21 mouse cellular contexts compared by ENCODE assay signal in the genomic region with DNA sequence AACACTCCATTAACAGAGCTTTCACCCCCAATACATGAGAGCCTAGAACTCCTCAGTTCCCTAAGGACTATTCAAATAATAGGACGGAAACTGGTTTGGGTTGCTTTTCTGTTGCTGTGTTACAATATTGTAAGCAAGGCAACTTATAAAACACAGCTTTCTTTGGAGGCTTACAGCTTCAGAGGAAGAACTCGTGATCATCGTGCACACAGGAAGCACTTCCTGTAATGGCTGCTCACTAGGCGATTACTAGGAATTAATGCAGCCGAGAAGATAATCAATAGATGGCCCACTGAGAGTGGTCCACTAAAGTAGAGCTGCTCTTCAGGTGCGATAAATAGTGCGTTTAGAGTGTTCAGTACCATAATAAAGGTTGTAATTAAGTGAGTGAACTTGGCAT.
DNase-seq lines count a peak whose midpoint lies in the region; ATAC-seq lines count a peak whose summit lies in the region.
"Had no signal": no experiment of that assay in that cellular context is flagged by ENCODE, and none has a peak within 500 bp of the region (broad histone marks: within the 10 kb centered on the region; RNA-seq: fewer than 3 reads in every experiment).

No protein-coding gene starts in this region.

- H3K36me3 ChIP-seq in lung, embryonic 15.5 days: no peaks in the 10 kb centered on the region
- H3K36me3 ChIP-seq in hindbrain, embryonic 14.5 days (replicated peaks; ENCODE audit: control insufficient read depth, insufficient read depth): no peaks in the 10 kb centered on the region
- H3K36me3 ChIP-seq in midbrain, embryonic 14.5 days (ENCODE audit: control insufficient read depth, insufficient read depth, low read length): no peaks in the 10 kb centered on the region
- H3K36me3 ChIP-seq: embryonic facial prominence, embryonic 10.5 days; heart, embryonic 13.5 days; hindbrain, embryonic 12.5 days had no signal

- WGBS in lung, embryonic 15.5 days: 83% methylated on average over 7 of the region's 7 CpGs
- 90% methylated on average over 7 of the region's 7 CpGs for WGBS in hindbrain, embryonic 14.5 days
- 85% methylated on average over 7 of the region's 7 CpGs for WGBS in midbrain, embryonic 14.5 days

- ATAC-seq in lung, embryonic 15.5 days (ENCODE audit: borderline replicate concordance, extremely low read depth, low FRiP score, low TSS enrichment): no peak
- ATAC-seq in CD4-positive, CD25-positive, alpha-beta regulatory T cell, adult 4 months: peak; percentile 61
- no peak for ATAC-seq in hindbrain, embryonic 14.5 days (ENCODE audit: low FRiP score)
- ATAC-seq in midbrain, embryonic 14.5 days (ENCODE audit: low FRiP score, low TSS enrichment): no peak
- ATAC-seq: forebrain, embryonic 14.5 days; hindbrain, postnatal 0 days; Patski had no signal

- H3K27ac ChIP-seq in lung, embryonic 15.5 days: peak overlapping the region; percentile 79; the same call in 1 of the 2 replicates
- H3K27ac ChIP-seq in hindbrain, embryonic 14.5 days: no peak overlapping the region
- H3K27ac ChIP-seq in midbrain, embryonic 14.5 days (replicated peaks; ENCODE audit: low read depth, low read length): no peak overlapping the region
- H3K27ac ChIP-seq: embryonic facial prominence, embryonic 10.5 days; gastrocnemius, adult 2 months; heart, embryonic 13.5 days; hindbrain, embryonic 12.5 days; hindbrain, postnatal 0 days had no signal

- no peak overlapping the region for H3K4me2 ChIP-seq in lung, embryonic 15.5 days
- no peak overlapping the region for H3K4me2 ChIP-seq in hindbrain, embryonic 14.5 days (replicated peaks)
- H3K4me2 ChIP-seq in midbrain, embryonic 14.5 days (ENCODE audit: low read length): no peak overlapping the region
- H3K4me2 ChIP-seq: heart, embryonic 13.5 days; hindbrain, embryonic 12.5 days had no signal

- peaks cover 42% of the 10 kb centered on the region for H3K4me1 ChIP-seq in lung, embryonic 15.5 days
- peaks cover 17% of the 10 kb centered on the region for H3K4me1 ChIP-seq in hindbrain, embryonic 14.5 days (replicated peaks; ENCODE audit: control insufficient read depth, insufficient read depth, low read length)
- peaks cover 7% of the 10 kb centered on the region; the same call in 1 of the 2 replicates for H3K4me1 ChIP-seq in midbrain, embryonic 14.5 days (ENCODE audit: control insufficient read depth, insufficient read depth, low read length)

- H3K27me3 ChIP-seq in lung, embryonic 15.5 days: no peaks in the 10 kb centered on the region
- H3K27me3 ChIP-seq in hindbrain, embryonic 14.5 days (ENCODE audit: control insufficient read depth, insufficient read depth, low read length): no peaks in the 10 kb centered on the region
- H3K27me3 ChIP-seq in midbrain, embryonic 14.5 days (ENCODE audit: control insufficient read depth, insufficient read depth, low read length): no peaks in the 10 kb centered on the region
- H3K27me3 ChIP-seq: heart, embryonic 13.5 days; hindbrain, embryonic 12.5 days; Patski had no signal

- no peaks in the 10 kb centered on the region for H3K9me3 ChIP-seq in lung, embryonic 15.5 days
- no peaks in the 10 kb centered on the region for H3K9me3 ChIP-seq in hindbrain, embryonic 14.5 days (ENCODE audit: control insufficient read depth, low read length)
- no peaks in the 10 kb centered on the region for H3K9me3 ChIP-seq in midbrain, embryonic 14.5 days (ENCODE audit: control insufficient read depth, low read length)
- H3K9me3 ChIP-seq: embryonic facial prominence, embryonic 10.5 days; heart, embryonic 13.5 days; hindbrain, embryonic 12.5 days had no signal

- H3K9ac ChIP-seq in lung, embryonic 15.5 days: no peak overlapping the region
- H3K9ac ChIP-seq in hindbrain, embryonic 14.5 days: no peak overlapping the region
- no peak overlapping the region for H3K9ac ChIP-seq in midbrain, embryonic 14.5 days (replicated peaks; ENCODE audit: low read length)
- H3K9ac ChIP-seq: heart, embryonic 13.5 days; hindbrain, embryonic 12.5 days had no signal

- no peak for DNase-seq in lung, postnatal 14 days
- DNase-seq in CD4-positive helper T cell, adult 2 months (ENCODE audit: low read depth, low spot score): peak; percentile 52
- DNase-seq in induced T-regulatory cell, adult 2 months (ENCODE audit: low read depth): peak; percentile 75
- no peak for DNase-seq in left cerebral cortex, adult 18-20 months (ENCODE audit: low spot score in 2 of 2)
- DNase-seq in hindbrain, embryonic 14.5 days (ENCODE audit: low spot score): no peak
- no peak for DNase-seq in midbrain, embryonic 14.5 days
- DNase-seq: adrenal gland, adult 8-10 months; adrenal gland, postnatal 36 days; cerebellum, adult 2 months; cerebellum, postnatal 10 days; gastrocnemius, adult 2 months; gastrocnemius, postnatal 25 days; heart, postnatal 4 days had no signal

- H3K4me3 ChIP-seq in lung, embryonic 15.5 days: no peak overlapping the region
- H3K4me3 ChIP-seq in hindbrain, embryonic 14.5 days (replicated peaks; ENCODE audit: low read length): no peak overlapping the region
- H3K4me3 ChIP-seq in midbrain, embryonic 14.5 days (replicated peaks; ENCODE audit: low read depth, low read length): no peak overlapping the region
- H3K4me3 ChIP-seq: embryonic facial prominence, embryonic 10.5 days; gastrocnemius, adult 2 months; heart, embryonic 13.5 days; hindbrain, embryonic 12.5 days had no signal

Comparison
In these comparisons a context has a peak if more than half of its experiments do, and no peak if none do; other contexts are left out.
1. DNase-seq: peak in CD4-positive helper T cell, adult 2 months (single experiment) and induced T-regulatory cell, adult 2 months (single experiment); none in lung, postnatal 14 days (single experiment), left cerebral cortex, adult 18-20 months (0 of 2), hindbrain, embryonic 14.5 days (single experiment) and midbrain, embryonic 14.5 days (single experiment).